Comparison of ENCODE assay signal across 8 mouse cellular contexts in the genomic region with DNA sequence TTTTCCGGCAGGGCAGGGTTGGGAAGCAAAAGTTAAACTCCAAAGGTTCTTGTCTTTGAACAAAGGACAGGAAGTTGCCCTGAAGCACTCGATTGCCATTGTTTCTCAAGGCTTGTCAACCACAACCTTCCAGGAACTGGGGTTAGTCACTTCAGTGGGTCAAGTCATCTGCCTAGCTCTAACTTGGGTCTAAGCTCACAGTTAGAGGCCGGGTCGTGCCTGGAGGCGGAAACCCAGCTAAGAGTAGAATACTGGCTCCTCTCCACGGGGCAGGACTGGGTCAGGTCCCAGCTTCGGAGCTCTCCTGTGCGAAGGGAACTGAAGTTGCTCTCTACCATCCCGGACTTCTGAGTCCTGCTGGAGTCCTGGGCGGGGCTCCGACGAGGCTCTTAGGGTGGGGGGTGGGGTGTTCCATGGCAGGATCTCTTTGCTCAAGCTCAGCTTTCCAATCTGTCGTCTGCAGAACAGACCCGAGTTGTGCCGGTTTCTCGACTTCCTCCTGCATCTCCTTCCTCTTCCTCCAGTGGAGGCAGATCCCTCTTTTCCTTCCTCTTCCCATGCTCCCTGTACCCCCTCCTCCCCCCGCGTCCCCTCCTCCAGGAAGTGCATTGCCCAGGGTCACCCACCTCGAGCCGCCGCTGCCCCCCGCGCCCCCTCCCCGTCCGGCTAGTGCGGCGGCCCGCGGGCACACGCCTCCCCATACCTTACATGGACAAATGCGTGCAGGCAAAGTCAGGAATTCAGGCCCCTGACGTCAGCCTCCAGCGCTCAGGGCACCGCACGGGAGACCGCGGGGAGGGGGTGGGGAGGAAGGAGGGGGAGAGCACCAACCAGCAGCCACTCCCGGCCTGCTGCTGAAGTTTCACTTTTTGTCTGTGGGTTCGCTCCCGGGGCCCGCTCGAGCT. TPM values are rescaled to one million over a fixed set of nuclear protein-coding genes. Genes with fewer than 3 reads are reported as not detected.
DNase-seq lines count a peak whose midpoint lies in the region; ATAC-seq and TF ChIP-seq lines count a peak whose summit lies in the region.

Lpp (plus strand) TSS at position 857 of the 905 bp plus-strand sequence.

- intact Hi-C loops in gastrocnemius, postnatal 14 days (cut with DNase I; ENCODE audit: low total_unique reads): no loop called here

- DNase-seq in Patski (ENCODE audit: low read depth, low spot score): peak; percentile 50
- peak; percentile 76 to 78 for DNase-seq in cerebellum, postnatal 10 days
- peak; percentile 76 for DNase-seq in gastrocnemius, postnatal 14 days
- peak; percentile 72 for DNase-seq in hindbrain, postnatal 0 days (ENCODE audit: low spot score)
- DNase-seq in left cerebral cortex, adult 8-10 months (ENCODE audit: low spot score in 2 of 2): peak; percentile 12 to 32
- peak; percentile 33 for DNase-seq in retina, postnatal 7 days (ENCODE audit: low read depth, low spot score)
- DNase-seq in urinary bladder, adult 2 months (ENCODE audit: low spot score): peak; percentile 63

- CTCF ChIA-PET in Patski (lab: Charles Lee): interaction anchor here (1.3 kb wide), 1 partner anchor 9 kb away, joined by 4 read pairs; no protein-coding TSS in a partner anchor

- H3K4me2 ChIP-seq in hindbrain, postnatal 0 days (ENCODE audit: low read depth, low read length): peak within 1 kb of the TSS; percentile 74

- ATAC-seq in Patski: peak; percentile 77
- ATAC-seq in hindbrain, postnatal 0 days: peak; percentile 89
- ATAC-seq in megakaryocyte, adult 5-6 weeks (ENCODE audit: poor library complexity, severe bottlenecking): peak; percentile 57

- H3K9me3 ChIP-seq in hindbrain, postnatal 0 days (ENCODE audit: low read length): no peaks in the 10 kb centered on the region

- WGBS in hindbrain, postnatal 0 days: 3% methylated on average over 41 of the region's 42 CpGs

- in situ Hi-C loops in Patski (cut with MboI; ENCODE audit: low pct_unique_long_range_greater_than_20kb): loop anchor here (10.0 to 25.0 kb wide), 4 partner anchors 102 to 869 kb away; partner anchors contain the start of genes Bcl6 and Gm37419

- H3K36me3 ChIP-seq in hindbrain, postnatal 0 days (ENCODE audit: insufficient read depth, low read length): no peaks in the 10 kb centered on the region

- H3K4me3 ChIP-seq in hindbrain, postnatal 0 days (ENCODE audit: low read length): peak within 1 kb of the TSS; percentile 89

- no peak for TF ChIP-seq CTCF in Patski (IDR thresholded peaks at IDR 0.05)
- no peak for TF ChIP-seq CTCF in hindbrain, postnatal 0 days (IDR thresholded peaks at IDR 0.05; ENCODE audit: low read depth)

- H3K27ac ChIP-seq in hindbrain, postnatal 0 days: peak within 1 kb of the TSS; percentile 87

- H3K9ac ChIP-seq in hindbrain, postnatal 0 days (replicated peaks; ENCODE audit: low read length): peak within 1 kb of the TSS; percentile 88

- no peaks in the 10 kb centered on the region for H3K27me3 ChIP-seq in Patski
- H3K27me3 ChIP-seq in hindbrain, postnatal 0 days (ENCODE audit: insufficient read depth, low read length): no peaks in the 10 kb centered on the region

- H3K4me1 ChIP-seq in hindbrain, postnatal 0 days (ENCODE audit: insufficient read depth, low read length): no peaks in the 10 kb centered on the region; the same call in 1 of the 2 replicates

- POLR2A ChIA-PET in Patski (lab: Charles Lee): interaction anchor here (0.6 to 1.7 kb wide), 6 partner anchors 9 to 404 kb away, joined by 3 to 8 read pairs (median 5); partner anchors contain the start of genes Bcl6 and Gm37419

RNA-seq across cellular contexts. Expression of gene Lpp, which starts in this region (rescaled TPM):
- 28.3 TPM for polyA plus RNA-seq in Patski (2021)
- total RNA-seq in gastrocnemius, postnatal 14 days (2021): 10 to 100 TPM; 27.5 to 30.2 TPM
- total RNA-seq in hindbrain, postnatal 0 days (2014; rRNA removed): 11.4 and 13.1 TPM in 2 replicates
- polyA plus RNA-seq in hindbrain, postnatal 0 days (2015; fragmentation: Nextera tagmentation; extraction: Ambion mirVana): 8.4 and 8.8 TPM in 2 replicates
- total RNA-seq in left cerebral cortex, adult 8-10 months (2022): 1 to 10 TPM; 6.2 to 7.6 (median 6.8) TPM
- total RNA-seq in megakaryocyte, adult 5-6 weeks (2015): 5.1 and 5.3 TPM in 2 replicates
- 3.1 and 3.7 TPM in 2 replicates for total RNA-seq in megakaryocyte, adult 5-6 weeks (2017)
- 137 and 189 TPM in 2 replicates for polyA plus RNA-seq in urinary bladder, adult 2 months (2012; rRNA removed)

Comparison
In these comparisons a context has a peak if more than half of its experiments do, and no peak if none do; other contexts are left out.
1. Peak in every context shown above with its lines: DNase-seq, ATAC-seq, H3K4me3 ChIP-seq and H3K27ac ChIP-seq.
2. DNase-seq: peak in every context shown above with its lines; median percentile 77 in cerebellum, postnatal 10 days; 76 in gastrocnemius, postnatal 14 days; 72 in hindbrain, postnatal 0 days; 63 in urinary bladder, adult 2 months; 50 in Patski; 33 in retina, postnatal 7 days; 22 in left cerebral cortex, adult 8-10 months.